Mouse (Mus musculus) heart, postnatal 0 days (tissue): ENCODE data around the gene Srms. TPM values are rescaled to one million over a fixed set of nuclear protein-coding genes. Genes with fewer than 3 reads are reported as not detected.
A peak's percentile ranks its signal among the peaks of the same experiment; 100 is the strongest.

Source experiments
- ATAC-seq: fragments of 200-750 bp; cut with Nextera tagmentation; 2 replicates; pipeline ENCODE4 v1.8.0; 2017; ENCODE audit warnings: low read depth, moderate number of reproducible peaks, moderate library complexity; ENCODE audit not compliant: insufficient read depth
- DNase-seq: peaks from one replicate; pipeline ENCODE4 v3.0.0-alpha.2; 2016; ENCODE audit warnings: low spot score
- H3K27ac ChIP-seq: fragments of 300-500 bp; sonication (generic); 2 replicates; pipeline ENCODE4 v1.5.1; 2014; ENCODE audit warnings: low read depth, mild to moderate bottlenecking
- H3K27me3 ChIP-seq: fragments of 300-500 bp; sonication (generic); 2 replicates; pipeline ENCODE4 v1.6.1; 2014; ENCODE audit warnings: low read length, mixed read lengths; ENCODE audit not compliant: control insufficient read depth, insufficient read depth
- H3K36me3 ChIP-seq: fragments of 300-500 bp; sonication (generic); replicated peaks from 2 replicates; pipeline ENCODE4 v1.6.1; 2014; ENCODE audit warnings: low read length, mixed read lengths; ENCODE audit not compliant: control insufficient read depth, insufficient read depth
- H3K4me1 ChIP-seq: fragments of 300-500 bp; sonication (generic); 2 replicates; pipeline ENCODE4 v1.6.1; 2014; ENCODE audit warnings: antibody characterized with exemption; ENCODE audit not compliant: control insufficient read depth, insufficient read depth
- H3K4me2 ChIP-seq: fragments of 300-500 bp; sonication (generic); 2 replicates; pipeline ENCODE4 v1.6.1; 2014; ENCODE audit warnings: low read depth, mild to moderate bottlenecking, low read length, moderate library complexity
- H3K4me3 ChIP-seq: fragments of 300-500 bp; sonication (generic); 2 replicates; pipeline ENCODE4 v1.5.1; 2014; ENCODE audit warnings: low read depth, low read length
- H3K9ac ChIP-seq: fragments of 300-500 bp; sonication (generic); replicated peaks from 2 replicates; pipeline ENCODE4 v1.6.1; 2014; ENCODE audit warnings: low read depth, low read length, mixed read lengths
- H3K9me3 ChIP-seq: fragments of 300-500 bp; sonication (generic); replicated peaks from 2 replicates; pipeline ENCODE4 v1.6.1; 2016; ENCODE audit warnings: low read length; ENCODE audit not compliant: control insufficient read depth
- CTCF ChIP-seq: IDR thresholded peaks from 2 replicates; pipeline ENCODE4 v1.5.1; 2016; ENCODE audit warnings: antibody characterized with exemption, control low read depth, low read depth
- EP300 ChIP-seq: IDR thresholded peaks from 2 replicates; pipeline ENCODE4 v1.6.1; 2016; ENCODE audit warnings: antibody characterized with exemption, low read depth
- WGBS: fragments of 180-500 bp; shearing (Covaris S2); extraction: QIAGEN DNeasy Blood & Tissue Kit; methylation state at CpG from one replicate; pipeline ENCODE4 v1.1.7; 2014; 5-methylcytosine and 5-hydroxymethylcytosine counted together
- polyA plus RNA-seq: library from polyadenylated mRNA; unstranded; fragments of >200 nt; fragmentation: Nextera tagmentation; extraction: Ambion mirVana; gene quantifications from 2 replicates; pipeline ENCODE4 v1.2.1, GENCODE M21; 2015
- total RNA-seq: library from RNA; depleted of rRNA; stranded (reverse); fragments of >200 nt; gene quantifications from 2 replicates; pipeline ENCODE4 v1.2.3, GENCODE M21; 2014; ENCODE audit warnings: low replicate concordance; rRNA removed

Srms gene
- total and polyA plus RNA-seq, 2 experiments from 2014 or later = 0.08 TPM; not detected in 1

DNA sequence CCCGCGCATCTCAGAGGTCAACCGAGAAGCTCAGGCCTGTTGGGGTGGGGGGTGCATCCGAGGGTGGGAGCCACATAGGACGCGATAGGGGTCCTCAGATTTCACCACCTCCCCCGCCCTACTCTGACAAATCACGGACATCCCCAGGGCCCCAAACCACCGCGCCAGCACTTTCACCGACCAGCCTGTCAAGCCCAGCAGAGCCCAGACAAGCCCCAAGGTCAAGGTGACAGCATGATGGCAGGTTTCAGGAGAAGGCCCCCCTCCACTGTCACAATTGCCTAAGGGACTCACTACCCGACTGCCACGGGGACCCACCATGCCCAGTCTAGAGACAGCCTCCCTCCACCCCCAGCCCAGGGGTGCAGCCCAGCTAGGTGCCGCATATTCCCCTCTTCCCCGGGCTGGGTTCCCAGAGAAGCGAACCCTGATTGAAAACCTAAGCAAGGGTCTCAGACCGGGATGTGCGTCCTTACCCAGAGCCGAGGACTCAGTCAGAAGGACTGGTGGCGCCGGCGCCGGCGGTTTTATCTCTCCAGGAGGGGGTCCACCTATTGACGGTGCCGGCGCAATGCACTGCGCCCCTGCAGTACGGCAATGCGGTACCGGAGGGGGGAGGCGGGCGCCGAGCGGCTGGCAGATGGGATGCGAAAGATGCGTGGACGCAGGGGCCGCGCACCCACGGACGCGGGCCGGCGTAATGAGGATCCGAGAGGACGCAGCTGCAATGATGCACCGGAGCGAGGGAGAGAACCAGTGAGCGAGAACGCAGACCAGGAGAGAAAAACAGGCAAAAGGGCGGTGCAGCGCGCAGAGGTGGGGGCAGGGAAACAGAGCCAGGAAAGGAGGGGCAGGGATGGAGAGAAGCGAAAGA is 56.5 kb downstream of the Srms start, which contains the start of gene Eef1a2:
Gene Eef1a2, minus strand, starts transcription at position 767 of the 874 bp plus-strand sequence.
- H3K4me1 ChIP-seq = peaks cover 46% of the 10 kb centered on the region
- H3K27me3 ChIP-seq = peaks cover 13% of the 10 kb centered on the region; the same call in 1 of the 2 replicates
- 2% methylated on average over 55 of the region's 55 CpGs for whole genome bisulfite sequencing
- ATAC-seq = peak; percentile 21; the same call in 1 of the 2 replicates
- peaks cover 16% of the 10 kb centered on the region for H3K36me3 ChIP-seq
- H3K9me3 ChIP-seq = no peaks in the 10 kb centered on the region
- H3K9ac ChIP-seq = peak within 1 kb of the TSS; percentile 75
- peak within 1 kb of the TSS; percentile 92 for H3K27ac ChIP-seq
- TF ChIP-seq EP300 = no peak
- TF ChIP-seq CTCF = peak; percentile 25; the same call in 1 of the 2 replicates
- peak within 1 kb of the TSS; percentile 64 for H3K4me2 ChIP-seq
- peak within 1 kb of the TSS; percentile 63 for H3K4me3 ChIP-seq
- peak; percentile 39 for DNase-seq

DNA sequence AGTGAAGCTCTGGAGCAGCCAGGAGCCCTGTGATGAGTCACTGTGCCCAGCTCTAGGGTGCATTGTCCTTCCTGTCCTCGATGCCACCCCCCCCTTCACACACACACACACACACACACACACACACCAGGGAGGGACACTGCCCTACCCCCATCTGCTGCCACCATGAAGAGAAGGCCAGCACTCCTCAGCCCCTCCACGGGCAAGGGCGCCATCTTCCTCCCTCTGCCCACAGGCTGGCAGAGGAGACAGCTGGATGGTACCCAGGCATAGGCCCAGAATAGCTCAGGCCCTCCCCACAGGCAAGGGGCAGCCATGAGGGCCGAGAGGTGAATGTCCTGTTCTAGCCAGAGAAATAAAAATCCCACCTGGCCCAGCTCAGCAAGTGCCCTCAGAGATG is 57.2 kb downstream of the Srms start:
- 22% methylated on average over 4 of the region's 4 CpGs for WGBS
- peaks cover 46% of the 10 kb centered on the region for H3K4me1 ChIP-seq
- H3K4me3 ChIP-seq = peak overlapping the region; percentile 63
- peak overlapping the region; percentile 75 for H3K9ac ChIP-seq
- DNase-seq (no peak), ATAC-seq (peak; percentile 25; the same call in 1 of the 2 replicates)
- H3K27ac ChIP-seq = peak overlapping the region; percentile 92
- peak overlapping the region; percentile 64 for H3K4me2 ChIP-seq
- H3K9me3 ChIP-seq = no peaks in the 10 kb centered on the region
- TF ChIP-seq EP300 = no peak
- TF ChIP-seq CTCF = no peak
- H3K36me3 ChIP-seq = peaks cover 22% of the 10 kb centered on the region
- peaks cover 13% of the 10 kb centered on the region; the same call in 1 of the 2 replicates for H3K27me3 ChIP-seq

Other genes with a start within 250 kb of the Srms start
- gene Arfgap1, start 246.0 kb downstream of the Srms start, total RNA-seq = 40.9 and 58.7 TPM in 2 replicates
- 51.0 and 51.4 TPM in 2 replicates for gene Arfgap1, start 246.0 kb downstream of the Srms start, polyA plus RNA-seq
- 0.15 and 2.0 TPM in 2 replicates for gene Col20a1, start 226.7 kb downstream of the Srms start, total RNA-seq
- 0.05 TPM in 2 replicates for gene Col20a1, start 226.7 kb downstream of the Srms start, polyA plus RNA-seq
- 0.81 TPM in 1 of 2 replicates, not detected in the other for gene Chrna4, start 169.6 kb downstream of the Srms start, total RNA-seq
- gene Chrna4, start 169.6 kb downstream of the Srms start, polyA plus RNA-seq = 0.05 and 0.12 TPM in 2 replicates
- gene Kcnq2, start 77.9 kb downstream of the Srms start, total RNA-seq = 0.04 and 0.08 TPM in 2 replicates
- not detected in 2 replicates for gene Kcnq2, start 77.9 kb downstream of the Srms start, polyA plus RNA-seq
- gene Eef1a2, start 56.2 kb downstream of the Srms start, total RNA-seq = 263 and 291 TPM in 2 replicates
- gene Eef1a2, start 56.2 kb downstream of the Srms start, polyA plus RNA-seq = 19.9 and 21.6 TPM in 2 replicates
- 154 and 155 TPM in 2 replicates for gene Ppdpf, start 25.9 kb downstream of the Srms start, total RNA-seq
- gene Ppdpf, start 25.9 kb downstream of the Srms start, polyA plus RNA-seq = 145 and 157 TPM in 2 replicates
- not detected in 2 replicates for gene Ptk6, start 10.4 kb downstream of the Srms start, total RNA-seq
- gene Ptk6, start 10.4 kb downstream of the Srms start, polyA plus RNA-seq = not detected in 2 replicates
- not detected in 2 replicates for gene Fndc11, start 6.8 kb upstream of the Srms start, total RNA-seq
- not detected in 2 replicates for gene Fndc11, start 6.8 kb upstream of the Srms start, polyA plus RNA-seq
- 19.4 and 23.5 TPM in 2 replicates for gene Helz2, start 28.8 kb upstream of the Srms start, total RNA-seq
- gene Helz2, start 28.8 kb upstream of the Srms start, polyA plus RNA-seq = 0.74 and 0.90 TPM in 2 replicates
- gene Gmeb2, start 74.8 kb upstream of the Srms start, total RNA-seq = 13.4 and 13.5 TPM in 2 replicates
- 4.5 and 4.6 TPM in 2 replicates for gene Gmeb2, start 74.8 kb upstream of the Srms start, polyA plus RNA-seq
- gene Stmn3, start 101.3 kb upstream of the Srms start, total RNA-seq = 0.31 and 2.0 TPM in 2 replicates
- 0.16 and 0.78 TPM in 2 replicates for gene Stmn3, start 101.3 kb upstream of the Srms start, polyA plus RNA-seq
- gene Rtel1, start 106.6 kb upstream of the Srms start, total RNA-seq = 27.4 and 53.1 TPM in 2 replicates
- gene Rtel1, start 106.6 kb upstream of the Srms start, polyA plus RNA-seq = 7.6 and 10.0 TPM in 2 replicates
- gene Zgpat, start 151.7 kb upstream of the Srms start, total RNA-seq = 26.0 and 38.4 TPM in 2 replicates
- 18.7 and 19.2 TPM in 2 replicates for gene Zgpat, start 151.7 kb upstream of the Srms start, polyA plus RNA-seq
- gene Arfrp1, start 152.2 kb upstream of the Srms start, total RNA-seq = 11.4 and 17.9 TPM in 2 replicates
- 54.8 and 59.4 TPM in 2 replicates for gene Arfrp1, start 152.2 kb upstream of the Srms start, polyA plus RNA-seq
- 11.1 and 21.1 TPM in 2 replicates for gene Lime1, start 166.9 kb upstream of the Srms start, total RNA-seq
- gene Lime1, start 166.9 kb upstream of the Srms start, polyA plus RNA-seq = 5.9 and 7.6 TPM in 2 replicates
- 13.3 and 18.4 TPM in 2 replicates for gene Zbtb46, start 246.2 kb upstream of the Srms start, total RNA-seq
- gene Zbtb46, start 246.2 kb upstream of the Srms start, polyA plus RNA-seq = 6.7 and 7.5 TPM in 2 replicates